Mouse (Mus musculus): Measurements from ENCODE around the gene Apoc3.

Gene Apoc3

GRCm38 (mm10) chr9:46192642-46193041 lies 42.8 kb downstream of the Apoc3 start:
- DNase-seq (ENCODE audit: low spot score): no peak

- no peak for DNase-seq (ENCODE audit: low spot score)
These were observed 43.8 kb downstream of the Apoc3 start for GRCm38 (mm10) chr9:46191644-46192043.

- DNase-seq (ENCODE audit: low spot score): no peak
These were observed 44.2 kb downstream of the Apoc3 start for GRCm38 (mm10) chr9:46191234-46191633.

GRCm38 (mm10) chr9:46189381-46189780 lies 46.1 kb downstream of the Apoc3 start:
- DNase-seq (ENCODE audit: low spot score): no peak

DNA sequence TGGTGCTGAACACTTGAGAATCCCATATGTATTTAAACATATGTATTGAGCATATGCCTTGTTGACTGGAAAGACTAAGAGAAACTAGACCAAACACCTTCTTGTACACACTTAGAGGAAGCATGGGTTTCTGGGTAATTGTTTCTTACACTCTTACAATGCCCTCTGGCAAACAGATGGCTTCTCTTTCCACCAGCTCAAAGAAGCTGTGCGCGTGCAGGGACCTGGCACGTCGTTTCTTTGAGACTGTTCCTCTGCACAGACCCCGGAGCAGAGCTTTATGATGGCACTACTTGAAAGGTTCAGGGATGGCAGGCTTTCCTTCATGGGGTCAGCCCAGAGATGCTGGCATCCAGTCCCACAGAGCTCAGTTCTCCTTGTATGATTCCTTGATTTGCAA lies 46.5 kb downstream of the Apoc3 start:
- DNase-seq (ENCODE audit: low spot score): no peak

GRCm38 (mm10) chr9:46188370-46188769 lies 47.1 kb downstream of the Apoc3 start:
- no peak for DNase-seq (ENCODE audit: low spot score)

DNA sequence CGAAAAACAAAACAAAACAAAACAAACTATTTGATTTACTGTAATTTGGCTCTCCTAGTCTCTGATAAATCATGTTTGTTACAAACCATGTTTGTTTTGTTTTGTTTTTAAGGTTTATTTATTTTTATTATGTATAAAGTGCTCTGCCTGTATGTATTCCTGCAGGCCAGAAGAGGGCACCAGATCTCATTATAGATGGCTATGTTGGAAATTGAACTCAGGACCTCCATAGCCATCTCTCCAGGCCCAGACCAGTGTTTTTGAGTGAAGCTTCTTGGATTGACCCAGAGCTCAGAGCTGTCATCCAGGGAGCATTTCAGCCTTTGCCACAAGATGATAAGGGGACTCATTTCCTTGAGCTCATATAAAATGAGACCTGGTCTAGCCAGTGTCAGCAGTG lies 49.0 kb downstream of the Apoc3 start:
- no peak for DNase-seq (ENCODE audit: low spot score)

DNA sequence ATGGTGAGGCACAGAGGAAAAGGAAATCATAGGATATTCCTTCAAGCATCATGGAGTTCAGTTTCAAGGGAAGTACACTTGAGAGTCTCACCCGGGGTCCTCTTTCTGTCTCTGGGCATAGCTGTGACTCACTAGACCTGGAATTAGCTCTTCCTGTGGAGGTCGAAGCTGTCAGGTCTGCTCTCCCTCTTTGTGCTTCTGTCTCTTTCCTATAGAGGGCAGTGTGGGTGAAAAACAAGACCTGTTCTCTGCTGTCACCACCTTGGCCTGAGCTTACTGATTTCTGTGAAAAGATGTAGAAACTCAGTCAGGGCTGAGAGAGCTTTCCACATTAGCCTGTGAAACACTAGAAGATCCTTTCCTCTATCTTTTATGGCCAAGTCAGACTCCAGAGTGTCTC lies 50.2 kb downstream of the Apoc3 start:
- DNase-seq (ENCODE audit: low spot score): peak; percentile 51

DNA sequence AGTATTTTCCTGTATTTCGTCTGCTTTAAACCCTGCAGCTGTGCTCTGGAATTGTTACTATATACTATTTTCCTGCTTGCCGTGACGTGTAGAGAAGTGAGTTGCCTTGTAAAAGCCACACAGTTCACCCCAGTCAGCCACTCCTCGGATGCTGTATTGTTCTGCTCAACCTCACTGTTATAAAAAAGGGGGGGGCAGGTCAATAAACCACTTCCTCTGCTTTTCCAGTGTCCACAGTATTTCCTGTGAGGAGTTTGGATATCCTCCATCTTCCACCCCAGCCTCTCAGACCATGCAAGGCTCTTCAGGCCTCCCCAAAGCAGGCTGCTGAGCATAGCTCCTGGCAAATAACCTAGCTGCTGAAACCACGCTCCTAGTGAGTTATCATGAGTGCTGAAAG lies 50.9 kb downstream of the Apoc3 start:
- no peak for DNase-seq (ENCODE audit: low spot score)

Measured in yolk sac, embryonic 10.5 days (tissue).